Mouse (Mus musculus): ENCODE data around the gene Olfr553.

GRCm38 (mm10) chr7:102618118-102618517 lies at the start of gene Olfr553:
- TF ChIP-seq USF2 (IDR thresholded peaks at IDR 0.05; ENCODE audit: borderline replicate concordance in 1 of 2, insufficient read depth in 1 of 2, low read depth in 1 of 2, low read length in 2 of 2) (no peak), E2F4 (IDR thresholded peaks at IDR 0.05; ENCODE audit: borderline replicate concordance, low read depth, low read length) (no peak), MEF2A (IDR thresholded peaks at IDR 0.05; ENCODE audit: extremely low read depth, insufficient replicate concordance, low read depth, low read length, poor library complexity, severe bottlenecking) (no peak), CTCF (IDR thresholded peaks at IDR 0.05 in 2 of 3, conservative IDR thresholded peaks at IDR 0.05 in 1 of 3; ENCODE audit: control insufficient read depth in 1 of 3, insufficient read depth in 1 of 3, low read depth in 2 of 3, low read length in 3 of 3, poor library complexity in 1 of 3, severe bottlenecking in 1 of 3) (no peak), MYC (IDR thresholded peaks at IDR 0.05; ENCODE audit: low read depth, low read length) (no peak), TBP (IDR thresholded peaks at IDR 0.05; ENCODE audit: low read depth, low read length) (no peak), UBTF (IDR thresholded peaks at IDR 0.05; ENCODE audit: borderline replicate concordance, insufficient read depth, low read depth, low read length) (no peak), POLR2A (IDR thresholded peaks at IDR 0.05; ENCODE audit: control insufficient read depth in 1 of 2, insufficient read depth in 1 of 2, low read depth in 1 of 2, low read length in 2 of 2, poor library complexity in 1 of 2) (no peak), ETS1 (IDR thresholded peaks at IDR 0.05; ENCODE audit: low read depth, low read length) (no peak), GATA1 (IDR thresholded peaks at IDR 0.05; ENCODE audit: low read depth, low read length) (no peak)
